Mouse (Mus musculus): ENCODE results near the gene Col24a1.

DNA sequence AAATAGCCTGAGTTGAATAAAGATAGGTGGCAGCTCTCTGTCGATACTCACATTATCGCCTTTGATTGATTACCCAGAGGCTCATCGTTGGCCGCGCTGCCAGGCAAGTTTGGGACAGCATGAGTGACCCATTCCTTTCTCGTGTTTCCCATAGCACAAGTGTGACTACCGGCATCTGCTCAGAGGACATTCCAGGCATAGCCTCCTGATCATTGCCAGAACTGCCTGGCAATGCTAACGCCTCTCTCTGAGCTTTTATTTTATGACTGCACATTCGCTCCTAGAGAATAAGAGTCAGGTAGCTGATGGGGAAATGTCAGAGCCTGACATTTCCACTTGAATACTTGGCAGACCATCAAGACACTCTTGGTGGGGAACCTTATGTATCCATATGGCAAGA is 125.5 kb downstream of the Col24a1 start:
- no peak for TF ChIP-seq CTCF (IDR thresholded peaks at IDR 0.05; ENCODE audit: low read depth)
- TF ChIP-seq EP300 (IDR thresholded peaks at IDR 0.05; ENCODE audit: low read depth), result no peak
